30 mouse cellular contexts compared by ENCODE assay signal in the genomic region with DNA sequence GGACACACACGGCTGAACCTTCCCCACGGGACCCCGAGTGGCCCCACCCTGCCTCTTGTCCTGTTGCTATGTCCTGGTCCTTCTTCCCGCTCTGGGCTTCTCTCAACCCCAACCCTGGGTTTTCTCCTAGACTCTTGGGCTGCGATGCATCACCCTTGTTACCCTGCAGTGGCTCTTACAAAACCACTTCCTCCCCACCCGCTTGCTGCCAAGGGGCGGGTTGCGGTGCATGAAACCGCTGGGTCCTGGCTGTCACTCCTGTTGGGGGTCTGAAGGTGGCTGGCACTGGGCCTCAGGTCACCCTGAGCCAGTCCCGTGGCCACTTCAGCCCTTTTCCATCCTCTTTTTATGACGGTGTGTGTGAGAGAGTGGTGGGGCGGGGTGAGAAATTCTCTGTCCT. TPM values are rescaled to one million over a fixed set of nuclear protein-coding genes. Genes with fewer than 3 reads are reported as not detected.
DNase-seq lines count a peak whose midpoint lies in the region; ATAC-seq and TF ChIP-seq lines count a peak whose summit lies in the region.
"Had no signal": no experiment of that assay in that cellular context is flagged by ENCODE, and none has a peak within 500 bp of the region (broad histone marks: within the 10 kb centered on the region; RNA-seq: fewer than 3 reads in every experiment).

No protein-coding gene starts in this region.

- no peaks in the 10 kb centered on the region for H3K27me3 ChIP-seq in E14TG2a.4 (ENCODE audit: insufficient read depth, low read length)
- H3K27me3 ChIP-seq: CH12.LX; embryonic facial prominence, embryonic 15.5 days; limb, embryonic 13.5 days; lung, embryonic 15.5 days; midbrain, embryonic 13.5 days; stomach, embryonic 15.5 days had no signal

- no peaks in the 10 kb centered on the region for H3K9me3 ChIP-seq in E14TG2a.4 (ENCODE audit: low read length)
- H3K9me3 ChIP-seq: embryonic facial prominence, embryonic 10.5 days; embryonic facial prominence, embryonic 15.5 days; forebrain, embryonic 12.5 days; heart, embryonic 10.5 days; heart, embryonic 15.5 days; limb, embryonic 13.5 days; lung, embryonic 15.5 days; midbrain, embryonic 13.5 days; stomach, embryonic 15.5 days had no signal

- peaks cover 3% of the 10 kb centered on the region; the same call in 1 of the 2 replicates for H3K36me3 ChIP-seq in E14TG2a.4 (ENCODE audit: insufficient read depth, low read length)
- H3K36me3 ChIP-seq: embryonic facial prominence, embryonic 10.5 days; embryonic facial prominence, embryonic 15.5 days; forebrain, embryonic 12.5 days; G1E; heart, embryonic 10.5 days; heart, embryonic 15.5 days; limb, embryonic 13.5 days; lung, embryonic 15.5 days; midbrain, embryonic 13.5 days; stomach, embryonic 15.5 days had no signal

- peak; percentile 68 to 83 for ATAC-seq in hematopoietic stem cell, adult 5-6 weeks (replicated peaks in 1 of 2; ENCODE audit: insufficient read depth in 1 of 2, low FRiP score in 2 of 2, low TSS enrichment in 1 of 2, low read depth in 1 of 2, poor library complexity in 2 of 2, severe bottlenecking in 2 of 2)
- ATAC-seq: forebrain, postnatal 0 days; inflammation-experienced regulatory T-cells, adult 6 months; midbrain, embryonic 13.5 days had no signal

- peaks cover 57% of the 10 kb centered on the region for H3K4me1 ChIP-seq in E14TG2a.4 (replicated peaks; ENCODE audit: low read depth, low read length)
- H3K4me1 ChIP-seq: embryonic facial prominence, embryonic 15.5 days; forebrain, embryonic 12.5 days; limb, embryonic 13.5 days; lung, embryonic 15.5 days; midbrain, embryonic 13.5 days; stomach, embryonic 15.5 days had no signal

- no peak for TF ChIP-seq CTCF in E14TG2a.4 (conservative IDR thresholded peaks at IDR 0.05; ENCODE audit: low read length)

- peak overlapping the region; percentile 48; the same call in 1 of the 2 replicates for H3K4me3 ChIP-seq in E14TG2a.4 (replicated peaks; ENCODE audit: low read length)
- H3K4me3 ChIP-seq: embryonic facial prominence, embryonic 10.5 days; embryonic facial prominence, embryonic 15.5 days; forebrain, embryonic 12.5 days; heart, embryonic 10.5 days; heart, embryonic 15.5 days; left cerebral cortex, adult 2 months; limb, embryonic 13.5 days; lung, embryonic 15.5 days; midbrain, embryonic 13.5 days; stomach, embryonic 15.5 days had no signal

- peak; percentile 66 for DNase-seq in 416B (ENCODE audit: low read depth)
- peak; percentile 37 for DNase-seq in thymus, postnatal 0 days (ENCODE audit: low spot score)
- DNase-seq in lung, postnatal 25 days (ENCODE audit: low spot score): no peak
- no peak for DNase-seq in frontal cortex, postnatal 14 days (ENCODE audit: low spot score in 2 of 2)
- DNase-seq in kidney, postnatal 14 days: no peak
- no peak for DNase-seq in spleen, postnatal 4 days (ENCODE audit: low spot score in 2 of 2)
- DNase-seq: adrenal gland, postnatal 14 days; cerebellum, adult 11 months; forebrain, postnatal 0 days; gastrocnemius, postnatal 14 days; heart, adult 11 months; heart, postnatal 36 days; kidney, adult 2 months; lung, postnatal 36 days; right cerebral cortex, postnatal 14 days had no signal

RNA-seq across cellular contexts. Expression of a gene that starts 22.6 kb away (rescaled TPM):
- 27.3 and 33.7 TPM in 2 replicates for total RNA-seq in hematopoietic stem cell, adult 5-6 weeks (2017)
- polyA plus RNA-seq in thymus, postnatal 0 days (2015; fragmentation: Nextera tagmentation; extraction: Ambion mirVana): 28.1 and 28.2 TPM in 2 replicates

Comparison
In these comparisons a context has a peak if more than half of its experiments do, and no peak if none do; other contexts are left out.
1. DNase-seq: peak in 416B (single experiment) and thymus, postnatal 0 days (single experiment); none in lung, postnatal 25 days (single experiment), frontal cortex, postnatal 14 days (0 of 2), kidney, postnatal 14 days (single experiment) and spleen, postnatal 4 days (0 of 2).